Mouse (Mus musculus): ENCODE results near the gene Hsf4. TPM values are rescaled to one million over a fixed set of nuclear protein-coding genes. Genes with fewer than 3 reads are reported as not detected.
A peak's percentile ranks its signal among the peaks of the same experiment; 100 is the strongest.

Hsf4 gene
- total RNA-seq, 2 experiments from 2014 or later: 4.9 to 7.0 TPM

DNA sequence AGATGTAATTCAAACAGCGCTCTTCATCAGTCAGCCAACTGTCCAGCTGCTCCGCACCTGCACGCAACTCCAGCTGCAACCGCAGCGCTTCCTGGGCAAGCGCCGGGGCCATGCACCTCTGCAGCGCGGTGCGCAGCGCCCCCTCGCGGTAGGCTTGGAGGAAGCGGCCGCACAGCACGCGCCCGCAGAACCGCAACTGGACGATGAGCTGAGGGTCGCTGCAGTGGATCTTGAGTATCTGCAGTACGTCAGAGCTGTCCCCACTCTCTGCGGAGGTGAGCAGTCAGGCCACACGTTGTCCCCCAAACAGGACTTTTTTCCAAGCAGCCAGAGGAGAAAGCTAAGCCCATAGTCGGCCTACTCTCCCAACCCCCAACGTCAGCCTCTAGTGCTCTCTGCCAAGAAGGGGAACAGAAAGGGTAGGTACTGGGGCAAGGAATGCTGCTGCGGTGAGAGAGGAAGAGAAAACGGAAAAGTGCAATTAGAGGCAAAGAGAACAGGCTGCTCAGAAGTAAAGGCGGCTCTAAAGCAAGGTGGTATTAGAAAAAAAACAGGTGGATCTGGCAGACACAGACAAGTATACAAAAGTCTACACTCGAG is 9.8 kb upstream of the Hsf4 start:
- DNase-seq: peak; percentile 64 to 70

DNA sequence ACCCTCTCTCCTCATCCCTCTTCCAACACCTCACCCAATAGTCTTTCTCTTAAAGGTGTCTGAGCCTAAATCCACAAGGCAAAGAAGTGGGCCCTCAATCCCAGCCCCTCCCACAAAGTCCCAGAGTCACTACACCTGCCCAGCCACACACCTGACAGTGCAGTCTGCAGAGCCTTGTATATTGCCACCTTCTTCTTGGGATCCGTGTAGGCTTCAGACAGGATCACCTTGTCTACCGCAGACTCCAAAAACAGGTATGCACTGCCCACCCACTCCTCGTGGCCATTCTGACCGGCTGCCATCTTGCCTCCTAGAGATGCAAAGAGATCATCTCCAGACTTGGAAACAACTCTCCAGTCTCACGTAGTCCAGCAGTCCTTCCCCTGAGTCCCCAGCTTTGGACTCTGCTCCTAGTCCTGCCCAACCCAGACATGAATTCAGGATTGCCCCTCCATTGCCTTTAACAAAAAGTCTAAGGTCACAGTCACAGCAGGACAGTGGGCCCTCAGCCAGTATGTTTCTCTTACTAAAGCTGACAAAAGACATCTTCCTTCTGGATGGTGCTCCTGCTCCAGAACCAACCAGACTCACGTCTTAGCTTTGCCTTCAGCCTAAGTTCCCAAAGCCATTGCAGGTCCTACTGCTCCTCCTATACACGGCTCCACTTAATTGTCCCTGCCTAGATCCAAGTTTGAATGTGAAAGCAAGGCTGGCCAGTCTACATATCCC is 9.1 kb upstream of the Hsf4 start:
- DNase-seq: no peak

DNA sequence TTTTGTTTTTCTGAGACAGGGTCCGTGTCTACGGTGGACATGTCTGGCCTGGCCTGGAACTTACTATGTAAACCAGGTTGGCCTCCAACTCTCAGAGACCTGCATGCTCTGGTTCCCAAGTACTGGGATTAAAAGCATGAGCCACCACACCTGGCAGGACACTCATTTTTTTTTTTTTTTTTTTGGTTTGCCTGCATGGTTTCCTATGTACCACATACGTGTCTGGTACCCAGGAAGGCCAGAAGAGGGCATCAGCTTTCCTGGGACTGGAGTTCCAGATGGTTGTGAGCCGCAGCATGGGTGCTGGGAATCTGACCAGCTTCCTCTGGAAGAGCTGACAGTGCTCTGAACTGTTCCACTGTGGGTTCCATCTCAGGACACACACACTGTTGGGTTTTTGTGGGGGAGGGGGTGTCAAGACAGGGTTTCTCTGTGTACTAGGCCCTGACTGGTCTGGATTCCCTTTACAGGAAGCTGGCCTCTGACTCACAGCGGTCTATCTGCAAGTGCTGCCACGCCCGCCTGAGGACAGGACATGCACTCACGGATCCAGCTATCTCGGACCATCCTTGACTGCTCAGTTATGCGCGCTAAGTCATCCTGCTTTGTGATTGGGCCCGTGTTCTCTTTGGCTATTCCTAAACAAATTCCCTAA is 8.1 kb upstream of the Hsf4 start:
- DNase-seq: no peak

DNA sequence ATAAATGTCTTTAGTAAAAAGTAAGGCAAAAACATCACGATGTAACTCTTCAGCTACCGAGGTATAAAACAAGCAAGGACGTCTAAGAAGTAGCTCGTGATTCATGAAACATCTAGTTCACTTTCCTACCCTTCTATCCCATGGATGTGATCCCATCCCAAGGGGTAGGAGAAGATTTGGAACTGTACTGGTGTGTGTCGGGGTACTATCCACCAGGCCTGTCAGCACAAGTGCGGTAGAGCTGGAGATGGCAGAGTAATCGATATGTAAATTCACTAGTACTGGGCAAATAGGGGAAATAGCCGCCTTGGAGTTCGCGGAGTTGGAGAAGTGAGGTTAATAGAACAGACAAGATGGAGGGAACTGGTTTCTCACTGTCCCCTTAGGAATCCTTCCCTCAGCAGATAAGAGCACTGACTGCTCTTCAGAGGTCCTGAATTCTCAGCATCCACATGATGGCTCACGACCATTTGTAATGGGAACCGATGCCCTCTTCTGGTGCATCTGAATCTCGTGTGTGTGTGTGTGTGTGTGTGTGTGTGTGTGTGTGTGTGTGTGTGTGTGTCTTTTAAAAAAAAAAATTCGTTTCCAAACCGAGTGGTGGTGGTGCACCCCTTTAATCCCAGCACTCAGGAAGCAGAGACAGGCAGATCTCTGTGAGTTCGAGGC is 6.2 kb upstream of the Hsf4 start:
- no peak for DNase-seq

DNA sequence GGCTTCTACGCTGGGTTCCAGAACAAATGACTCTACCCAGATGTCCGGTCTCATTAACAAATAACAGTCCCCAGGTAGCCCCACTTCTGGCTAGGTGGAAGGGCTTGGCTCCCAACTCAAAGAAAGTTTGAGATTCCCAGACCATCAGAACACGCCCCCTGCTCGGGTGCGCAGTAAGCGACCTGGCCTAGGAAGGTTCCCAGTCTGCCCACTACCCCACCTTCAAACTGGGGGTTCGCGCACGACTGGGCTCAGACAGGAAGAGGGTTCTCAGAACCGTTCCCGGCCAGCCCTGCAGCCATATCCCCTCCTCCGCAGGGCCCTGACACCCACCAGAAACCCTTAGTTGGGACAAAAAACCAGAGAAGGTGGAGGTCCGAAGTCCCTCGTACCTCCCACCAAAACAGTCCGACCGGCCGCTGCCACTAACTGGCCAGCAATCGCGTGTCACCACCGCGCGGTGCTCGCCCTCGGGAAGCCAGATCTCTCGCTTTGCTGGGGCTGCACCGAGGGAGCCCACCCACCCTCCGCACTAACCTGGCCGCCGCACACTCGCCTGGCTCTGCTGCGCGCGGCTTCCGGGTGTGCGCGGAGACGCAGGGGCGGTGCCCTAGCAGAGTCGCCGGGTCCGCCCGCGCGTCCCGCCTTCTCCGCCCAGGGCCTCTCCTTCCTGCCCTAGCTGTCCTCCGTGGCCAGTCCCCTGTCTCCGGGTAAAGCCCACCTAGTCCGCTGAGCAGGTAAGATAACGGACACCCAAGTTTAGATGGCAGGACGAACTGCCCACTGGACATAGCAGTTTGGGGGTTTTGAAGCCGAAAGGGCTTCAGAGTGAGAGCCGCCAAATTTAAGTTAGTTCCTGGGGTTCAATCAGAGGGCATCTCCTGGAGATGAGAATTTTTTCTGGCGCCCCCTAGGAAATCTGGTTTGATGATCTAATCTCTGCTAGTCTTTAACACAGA is 5.3 kb upstream of the Hsf4 start, which contains the start of the genes Tradd and Fbxl8:
Tradd (minus strand) TSS at position 586 of the 959 bp plus-strand sequence.
Fbxl8 (plus strand) TSS at position 625 of the 959 bp plus-strand sequence.
- DNase-seq: no peak

DNA sequence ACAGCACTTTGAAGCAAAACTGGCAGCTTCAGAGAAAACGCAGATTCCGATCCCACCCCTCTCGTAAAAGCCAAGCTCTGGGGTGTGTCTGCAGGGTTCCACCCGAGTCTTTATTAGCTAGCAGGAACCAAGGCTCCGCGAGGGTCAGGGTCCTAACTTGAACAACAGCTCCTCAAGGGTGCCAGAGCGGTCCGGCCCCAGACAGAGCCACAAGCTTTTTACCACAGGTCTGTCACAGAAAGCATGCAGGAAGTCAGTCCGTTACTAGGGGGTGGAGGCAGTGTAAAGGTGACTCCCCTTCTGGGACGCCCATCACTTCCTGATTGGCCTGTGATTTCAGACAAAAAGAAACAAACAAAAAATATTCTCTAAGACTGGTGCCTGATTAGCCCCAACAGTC is 4.5 kb upstream of the Hsf4 start:
- no peak for DNase-seq

DNA sequence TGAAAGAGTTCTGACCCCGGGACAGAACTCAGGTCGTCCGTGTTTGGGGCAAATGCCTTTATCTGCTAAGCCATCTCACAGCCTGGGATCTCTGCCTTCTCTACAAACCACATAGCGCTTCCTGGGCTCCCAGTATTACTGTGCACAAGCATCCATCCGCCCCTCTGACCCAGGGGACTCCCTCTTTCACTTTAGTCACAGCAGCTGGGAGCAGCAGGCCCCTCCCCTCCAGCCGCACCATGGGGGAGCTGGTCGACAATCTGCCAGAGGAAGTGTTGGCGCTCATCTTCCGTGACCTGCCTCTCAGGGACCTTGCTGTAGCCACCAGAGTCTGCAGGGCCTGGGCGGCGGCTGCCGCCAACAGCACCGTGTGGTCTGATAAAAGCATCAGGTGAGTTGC is 2.8 kb upstream of the Hsf4 start:
- no peak for DNase-seq

DNA sequence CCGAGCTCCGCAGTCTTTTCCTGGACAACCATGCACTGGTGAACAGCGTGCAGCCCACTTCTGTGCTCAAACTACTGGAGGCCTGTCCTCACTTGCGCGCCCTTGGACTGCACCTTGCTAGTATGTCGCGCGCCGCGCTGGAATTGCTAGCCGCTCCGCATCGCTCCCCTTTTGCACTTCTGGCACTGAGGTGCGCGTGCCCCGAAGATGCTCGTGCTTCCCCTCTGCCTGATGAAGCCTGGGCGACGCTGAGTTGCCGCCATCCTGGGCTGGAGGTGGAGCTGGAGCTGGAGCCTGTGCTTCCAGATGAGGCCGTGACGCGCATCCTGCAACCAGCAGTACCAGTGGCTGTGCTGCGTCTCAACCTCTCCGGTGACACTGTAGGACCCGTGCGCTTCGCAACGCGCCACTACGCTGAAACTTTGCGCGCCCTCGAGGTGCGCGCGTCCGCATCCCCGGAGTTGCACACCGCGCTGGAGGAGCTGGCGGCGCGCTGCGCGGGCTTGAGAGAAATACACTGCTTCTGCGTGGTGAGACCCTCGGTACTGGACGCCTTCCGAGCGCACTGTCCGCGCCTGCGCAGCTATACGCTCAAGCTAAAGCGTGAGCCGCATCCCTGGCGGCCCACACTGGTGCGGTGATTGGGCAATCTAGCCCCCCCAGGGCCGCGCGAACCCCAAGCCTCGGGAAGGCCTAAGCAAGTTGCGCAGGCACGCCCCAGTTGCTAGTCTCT is 1.1 kb upstream of the Hsf4 start:
- DNase-seq: peak; percentile 70 to 79

DNA sequence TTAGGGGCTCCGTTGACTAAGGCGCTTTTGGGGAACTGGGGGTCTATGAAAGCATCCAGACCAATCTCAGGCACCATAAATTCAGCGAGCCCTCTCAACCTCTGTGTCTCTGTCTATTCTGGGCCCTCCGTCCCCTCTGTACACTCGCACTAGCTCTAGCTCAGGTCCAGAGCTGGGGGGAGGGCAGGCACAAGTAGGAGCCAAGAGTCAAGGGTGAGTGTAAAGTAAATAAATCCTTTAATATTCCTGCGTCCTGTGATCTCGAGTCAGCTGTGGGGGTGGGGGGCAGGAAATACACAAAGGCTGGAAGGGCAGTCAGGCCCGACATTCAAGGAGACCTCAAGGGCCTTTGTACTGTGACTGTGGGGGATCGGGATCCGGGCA is 534 bp upstream of the Hsf4 start:
- DNase-seq: no peak

DNA sequence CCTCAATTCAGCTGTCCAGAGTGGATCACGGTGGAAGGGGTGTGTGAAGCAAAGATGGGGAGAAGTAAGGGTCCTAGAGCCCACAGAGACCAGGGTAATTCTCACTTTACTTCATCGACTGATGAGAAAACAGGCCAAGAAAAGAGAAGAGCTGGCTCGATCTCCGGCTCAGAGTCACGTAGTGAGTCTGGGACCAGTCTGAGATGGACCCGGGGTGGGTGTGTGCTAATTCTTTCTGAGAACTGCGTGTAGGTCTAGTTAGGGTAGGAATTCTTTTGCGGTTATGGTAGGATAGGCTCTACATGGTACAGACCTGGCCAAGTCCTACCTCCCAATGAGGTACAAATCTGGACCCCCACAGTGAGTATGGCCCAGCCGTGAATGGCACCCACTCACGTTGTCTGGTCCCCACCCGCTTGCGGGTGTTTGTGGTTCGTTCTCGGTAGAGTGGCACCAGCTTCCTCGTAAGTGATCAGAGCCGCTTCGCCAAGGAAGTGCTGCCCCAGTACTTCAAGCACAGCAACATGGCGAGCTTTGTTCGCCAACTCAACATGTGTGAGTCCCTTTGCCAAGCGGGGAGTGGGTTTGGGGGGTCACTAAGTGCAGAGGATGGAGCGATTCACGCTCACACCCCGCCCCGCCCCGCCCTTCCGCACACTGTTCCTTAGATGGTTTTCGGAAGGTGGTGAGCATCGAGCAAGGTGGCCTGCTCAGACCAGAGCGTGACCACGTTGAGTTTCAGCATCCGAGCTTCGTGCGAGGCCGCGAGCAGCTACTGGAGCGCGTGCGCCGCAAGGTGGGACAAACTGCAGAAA is 707 bp downstream of the Hsf4 start:
- no peak for DNase-seq

DNA sequence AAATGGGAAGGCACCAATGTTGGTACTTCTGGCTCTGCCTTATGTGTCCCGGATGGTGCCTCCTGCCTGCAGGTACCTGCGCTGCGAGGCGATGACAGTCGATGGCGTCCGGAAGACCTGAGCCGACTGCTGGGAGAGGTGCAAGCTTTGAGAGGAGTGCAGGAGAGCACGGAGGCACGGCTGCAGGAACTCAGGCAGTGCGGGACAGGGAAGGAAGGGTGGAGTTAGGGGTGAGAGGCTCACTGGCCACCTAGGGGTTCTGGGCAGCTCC is 1.2 kb downstream of the Hsf4 start:
- DNase-seq: no peak

DNA sequence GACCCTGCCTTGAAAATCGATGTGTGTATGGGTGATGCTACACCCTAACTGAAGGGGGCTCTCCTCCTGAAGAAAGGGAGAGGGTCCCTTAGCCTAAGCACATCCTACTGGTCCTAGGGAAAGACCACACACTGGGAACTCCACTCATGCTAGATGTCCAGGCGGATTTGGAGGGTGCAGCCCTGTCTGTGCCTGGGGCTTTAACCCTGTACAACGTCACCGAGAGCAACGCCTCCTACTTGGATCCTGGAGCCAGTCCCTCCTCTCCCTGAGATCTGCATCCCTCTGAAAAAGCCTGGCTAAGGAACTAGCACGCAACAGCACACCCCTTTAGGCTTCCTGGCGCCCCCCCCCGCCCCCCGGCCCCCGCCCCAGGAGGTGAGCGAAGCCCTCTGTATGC is 5.8 kb downstream of the Hsf4 start:
- no peak for DNase-seq

DNA sequence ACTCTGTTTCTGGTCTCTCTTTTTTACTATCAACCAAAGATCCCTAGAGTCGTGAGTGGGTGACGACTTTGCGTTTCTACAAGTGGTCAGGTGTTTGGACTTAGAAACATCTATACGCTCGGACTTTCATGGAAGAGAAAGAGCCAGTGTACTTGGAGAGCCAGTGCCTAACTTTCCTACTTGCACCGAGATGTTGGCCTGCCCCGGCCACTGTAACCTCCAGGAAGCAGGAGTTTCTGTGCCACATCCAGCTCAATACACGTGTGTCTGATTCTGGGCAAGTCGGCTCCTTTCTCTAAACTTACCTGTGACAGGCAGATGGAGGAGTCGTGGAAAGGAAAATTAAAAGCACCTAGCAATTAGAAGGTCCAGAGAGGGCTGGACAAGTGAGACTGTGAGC is 6.2 kb downstream of the Hsf4 start, which contains the start of gene Nol3:
Nol3 (plus strand) TSS at position 301 of the 400 bp plus-strand sequence.
- no peak for DNase-seq

DNA sequence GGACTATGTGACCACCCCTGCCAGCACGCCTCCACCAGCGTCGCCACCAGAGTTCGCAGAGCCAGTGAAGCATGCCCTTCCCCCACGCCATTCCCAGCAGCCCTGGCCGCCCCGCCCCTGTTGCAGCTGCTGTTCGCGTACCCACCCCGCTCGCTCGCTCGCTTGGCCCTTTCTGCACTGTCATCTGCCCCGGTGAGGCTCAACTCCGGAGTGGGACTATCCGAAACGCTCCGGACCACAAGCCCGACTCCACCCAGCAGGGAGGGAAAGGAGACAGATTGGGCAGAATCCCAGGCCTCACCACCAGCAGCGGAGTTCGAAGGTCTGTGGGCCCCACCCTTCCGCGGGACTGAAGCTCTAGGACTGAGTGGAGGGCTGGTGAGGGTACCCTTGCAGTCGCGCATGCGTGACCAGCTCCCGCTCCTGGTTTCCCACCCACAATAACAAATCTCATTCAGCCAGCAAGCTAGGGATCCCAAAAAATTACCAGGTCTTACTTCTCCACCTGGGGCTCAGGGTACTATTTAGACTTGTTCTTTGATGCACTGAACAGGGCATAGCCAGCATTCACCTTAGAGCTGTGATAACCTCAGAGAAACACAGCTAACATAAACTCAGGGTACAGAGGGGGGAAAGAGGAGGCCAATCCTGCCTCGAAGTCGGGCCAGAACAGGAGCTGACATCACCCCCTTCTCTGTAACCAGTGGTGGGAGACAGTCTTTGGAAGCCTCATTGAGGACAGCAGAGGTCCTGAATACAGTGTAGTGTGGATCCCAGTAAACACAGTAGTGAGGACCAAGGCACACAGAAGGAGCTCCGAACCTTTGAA is 6.9 kb downstream of the Hsf4 start:
- no peak for DNase-seq

DNA sequence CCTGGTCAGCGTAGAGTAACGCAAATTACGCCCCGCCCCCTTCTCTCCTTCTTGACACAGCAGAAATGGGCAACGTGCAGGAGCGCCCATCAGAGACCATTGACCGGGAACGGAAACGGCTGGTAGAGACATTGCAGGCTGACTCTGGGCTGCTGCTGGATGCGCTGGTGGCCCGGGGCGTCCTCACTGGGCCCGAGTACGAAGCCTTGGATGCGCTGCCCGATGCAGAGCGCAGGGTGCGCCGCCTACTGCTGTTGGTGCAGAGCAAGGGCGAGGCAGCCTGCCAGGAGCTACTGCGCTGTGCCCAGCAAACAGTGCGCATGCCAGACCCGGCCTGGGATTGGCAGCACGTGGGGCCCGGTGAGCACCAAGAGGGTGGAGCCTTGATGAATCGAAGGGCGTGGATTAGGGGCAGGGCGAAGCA is 9.3 kb downstream of the Hsf4 start:
- DNase-seq: peak; percentile 84 to 88

DNA sequence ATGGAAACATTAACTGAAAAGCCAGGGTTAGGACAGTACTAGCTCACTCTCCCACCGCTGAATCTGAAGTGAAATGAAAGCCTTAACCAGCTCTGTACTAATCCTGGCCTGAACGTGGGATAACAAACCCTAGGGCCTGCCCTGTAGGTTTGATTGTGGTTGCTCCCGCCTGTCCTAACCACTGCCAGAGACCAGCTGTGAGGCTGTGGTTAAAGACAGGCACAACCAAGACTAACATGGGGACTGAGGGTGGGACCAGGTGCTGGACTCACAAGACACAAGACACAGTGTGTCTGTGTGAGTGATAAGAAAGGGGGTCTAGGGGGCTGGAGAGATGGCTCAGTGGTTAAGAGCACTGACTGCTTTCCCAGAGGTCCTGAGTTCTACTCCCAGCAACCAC is 11.0 kb downstream of the Hsf4 start:
- DNase-seq: no peak

DNA sequence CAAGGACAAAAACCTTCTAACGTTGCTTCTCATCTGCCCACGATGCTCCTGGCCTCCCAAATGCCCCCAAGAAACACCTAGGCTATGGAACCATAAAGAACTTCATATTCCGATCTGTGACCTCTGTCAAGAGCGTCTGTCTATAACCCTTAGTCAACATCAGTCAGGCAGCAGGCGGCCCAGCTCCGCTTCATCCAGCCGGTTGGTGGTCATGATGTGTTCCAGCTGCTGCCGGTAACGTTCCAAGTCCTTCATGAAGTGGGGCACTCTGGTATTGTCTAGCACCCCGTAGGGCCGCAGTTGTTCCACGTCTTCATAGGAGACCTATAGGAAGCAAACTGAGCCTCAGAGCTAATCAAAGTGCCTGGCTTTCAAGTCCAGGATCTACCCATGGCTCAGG is 12.2 kb downstream of the Hsf4 start:
- no peak for DNase-seq

DNA sequence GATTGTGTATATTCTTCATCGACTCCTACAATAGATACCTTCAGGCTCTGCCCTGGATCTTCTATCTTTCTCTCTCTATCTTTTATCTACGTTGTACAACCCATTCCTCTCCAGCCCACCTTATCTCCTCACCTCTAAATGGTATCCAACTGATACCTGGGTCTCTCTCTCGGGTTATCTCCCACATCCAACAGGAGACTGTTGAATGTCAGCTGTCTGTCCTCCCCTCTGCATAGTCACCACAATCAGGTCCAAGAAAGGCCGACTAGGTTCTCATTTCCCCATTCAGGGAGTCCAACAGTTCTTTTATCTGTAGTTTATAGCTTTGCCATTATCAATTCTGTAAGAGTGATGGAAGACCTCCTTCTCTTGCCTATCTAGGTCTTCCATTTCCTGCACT is 12.6 kb downstream of the Hsf4 start:
- DNase-seq: no peak

DNA sequence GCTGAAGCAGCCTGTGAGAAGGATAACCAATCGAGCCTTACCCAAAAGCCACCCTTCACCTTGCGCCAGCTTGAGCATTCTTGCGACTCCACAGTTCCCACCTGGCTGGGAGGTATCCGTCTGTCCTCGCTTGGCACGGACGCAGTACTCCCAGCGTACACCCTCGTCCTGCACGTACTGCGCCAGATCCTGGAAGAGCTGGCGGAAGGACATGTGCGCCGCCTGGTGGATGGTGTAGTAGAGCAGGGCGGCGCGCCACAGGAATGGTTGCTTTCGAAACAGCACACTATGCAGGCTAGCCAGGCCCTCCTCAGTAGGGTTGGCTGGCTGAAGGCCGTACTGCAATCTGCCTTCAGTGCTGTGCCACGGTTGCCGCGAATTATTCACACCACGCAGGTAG is 13.5 kb downstream of the Hsf4 start:
- DNase-seq: no peak

DNA sequence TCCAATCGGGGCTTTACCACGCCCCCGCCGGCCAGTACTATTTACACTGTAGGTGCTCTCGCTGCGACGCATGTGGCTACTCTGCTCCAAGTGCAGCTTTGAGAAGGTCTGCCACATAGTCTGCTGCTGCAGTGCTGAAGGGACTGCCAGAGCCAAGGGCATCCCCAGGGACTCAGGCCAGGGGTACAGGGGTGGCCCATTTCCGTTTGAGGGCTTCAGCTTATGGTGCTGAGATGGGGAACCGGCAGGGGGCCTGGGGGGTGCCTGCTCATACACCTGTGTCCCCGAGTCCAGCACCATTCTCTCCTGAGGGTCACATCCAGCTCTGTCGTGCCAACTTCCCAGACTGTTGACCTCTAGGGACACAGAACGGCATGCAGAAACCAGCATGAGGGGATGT is 15.9 kb downstream of the Hsf4 start:
- no peak for DNase-seq
